Mouse (Mus musculus) liver, adult (tissue): ENCODE results near the gene Gm13271.
"Not testable (repeated sequence)": the region's sequence is repeated elsewhere in the genome, so short reads cannot be mapped to it uniquely, and the experiment has no call there.

Experiments
- GATA4 ChIP-seq: IDR thresholded peaks from 2 replicates; pipeline ENCODE4 v1.6.1; 2014; ENCODE audit warnings: mild to moderate bottlenecking, low read length; ENCODE audit not compliant: insufficient replicate concordance

Gene Gm13271

DNA sequence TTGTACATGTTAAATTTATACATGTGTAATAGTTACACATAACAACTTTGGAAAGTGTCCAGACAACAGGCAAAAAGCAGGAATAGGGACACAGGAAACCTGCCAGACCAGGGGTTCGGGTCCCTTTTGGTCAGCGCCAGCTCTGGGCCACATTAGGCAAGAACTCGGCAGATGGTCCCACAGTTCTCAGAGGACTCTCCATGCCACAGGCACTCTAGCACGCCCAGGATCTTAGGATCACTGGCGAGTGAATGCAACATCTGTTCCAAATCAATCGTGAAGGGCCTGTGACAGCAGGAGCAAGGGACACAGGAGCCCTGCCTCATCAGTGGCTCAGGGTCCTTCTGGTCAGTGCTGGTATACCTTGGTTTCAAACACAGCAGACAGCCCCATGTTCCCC, 4.7 kb upstream of the Gm13271 start:
- TF ChIP-seq GATA4: no peak

DNA sequence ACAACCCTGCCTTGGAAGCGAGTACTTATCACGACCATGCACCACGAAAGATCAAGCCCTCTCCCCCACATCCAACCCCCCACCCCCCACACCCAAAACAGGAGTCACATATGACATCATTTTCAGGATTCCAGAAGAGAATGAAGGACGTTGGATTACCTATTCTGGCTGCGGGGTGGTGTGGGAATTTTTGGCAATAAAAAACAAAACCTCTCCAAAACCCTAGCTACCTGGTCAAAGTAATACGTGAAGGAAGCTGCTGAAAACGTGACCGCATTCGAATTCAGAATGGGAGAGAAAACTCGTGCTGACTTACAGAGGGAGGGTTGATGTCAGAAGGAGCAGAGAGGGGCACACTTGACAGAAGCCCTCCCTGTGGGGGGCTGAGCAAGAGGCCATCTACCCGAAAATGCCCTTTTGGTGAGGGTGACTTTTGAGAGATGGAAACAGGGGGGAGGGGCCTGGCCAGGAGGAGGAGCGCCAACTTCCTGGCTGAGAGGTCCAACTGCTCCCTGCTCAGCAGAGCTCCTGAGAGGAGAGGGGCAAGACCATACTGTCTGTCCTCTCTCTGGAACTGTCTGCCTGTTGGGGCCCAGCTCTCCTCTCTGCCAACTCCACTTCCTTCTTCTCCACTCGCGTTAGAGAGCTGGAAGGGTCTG, 5.1 kb downstream of the Gm13271 start, which contains the start of gene Gm13283:
Gene Gm13283 (plus strand): TSS at position 510 of the 659 bp plus-strand sequence.
- TF ChIP-seq GATA4: not testable (repeated sequence)

DNA sequence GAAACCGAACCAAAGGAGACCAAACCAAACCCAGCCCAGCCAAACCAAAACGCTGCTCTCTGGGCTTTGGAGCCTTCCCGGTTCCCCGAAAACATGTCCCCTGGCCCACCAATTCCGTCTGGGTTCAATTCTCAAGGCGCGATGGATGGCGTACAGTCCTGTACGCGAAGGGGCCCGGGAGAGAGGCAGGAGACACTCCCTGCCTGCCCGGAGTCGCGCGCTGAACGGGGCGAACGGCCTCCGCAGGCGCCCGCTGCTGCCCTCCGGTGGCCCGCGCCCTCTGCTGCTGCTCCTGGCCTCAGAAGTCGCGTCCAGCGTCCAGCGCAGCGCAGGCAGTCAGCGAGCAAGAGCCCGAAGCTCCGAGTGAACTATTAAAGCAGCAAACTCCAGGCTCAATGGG, 18.9 kb downstream of the Gm13271 start, which contains the start of gene Gm13290:
Gene Gm13290 (plus strand): TSS at position 301 of the 400 bp plus-strand sequence.
- not testable (repeated sequence) for TF ChIP-seq GATA4

DNA sequence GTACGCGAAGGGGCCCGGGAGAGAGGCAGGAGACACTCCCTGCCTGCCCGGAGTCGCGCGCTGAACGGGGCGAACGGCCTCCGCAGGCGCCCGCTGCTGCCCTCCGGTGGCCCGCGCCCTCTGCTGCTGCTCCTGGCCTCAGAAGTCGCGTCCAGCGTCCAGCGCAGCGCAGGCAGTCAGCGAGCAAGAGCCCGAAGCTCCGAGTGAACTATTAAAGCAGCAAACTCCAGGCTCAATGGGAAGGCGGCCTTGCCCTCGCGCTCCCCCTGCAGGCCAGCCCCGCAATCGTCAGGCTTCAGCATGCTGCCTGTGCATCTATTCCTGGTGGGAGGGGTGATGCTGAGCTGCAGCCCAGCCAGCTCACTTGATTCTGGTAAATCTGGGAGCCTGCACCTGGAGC, 22.0 kb downstream of the Gm13271 start, which contains the start of gene Gm13289:
Gene Gm13289 (plus strand): TSS at position 301 of the 400 bp plus-strand sequence.
- not testable (repeated sequence) for TF ChIP-seq GATA4

DNA sequence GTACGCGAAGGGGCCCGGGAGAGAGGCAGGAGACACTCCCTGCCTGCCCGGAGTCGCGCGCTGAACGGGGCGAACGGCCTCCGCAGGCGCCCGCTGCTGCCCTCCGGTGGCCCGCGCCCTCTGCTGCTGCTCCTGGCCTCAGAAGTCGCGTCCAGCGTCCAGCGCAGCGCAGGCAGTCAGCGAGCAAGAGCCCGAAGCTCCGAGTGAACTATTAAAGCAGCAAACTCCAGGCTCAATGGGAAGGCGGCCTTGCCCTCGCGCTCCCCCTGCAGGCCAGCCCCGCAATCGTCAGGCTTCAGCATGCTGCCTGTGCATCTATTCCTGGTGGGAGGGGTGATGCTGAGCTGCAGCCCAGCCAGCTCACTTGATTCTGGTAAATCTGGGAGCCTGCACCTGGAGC, 24.9 kb downstream of the Gm13271 start, which contains the start of gene Gm13272:
Gene Gm13272 (plus strand): TSS at position 301 of the 400 bp plus-strand sequence.
- TF ChIP-seq GATA4: not testable (repeated sequence)

DNA sequence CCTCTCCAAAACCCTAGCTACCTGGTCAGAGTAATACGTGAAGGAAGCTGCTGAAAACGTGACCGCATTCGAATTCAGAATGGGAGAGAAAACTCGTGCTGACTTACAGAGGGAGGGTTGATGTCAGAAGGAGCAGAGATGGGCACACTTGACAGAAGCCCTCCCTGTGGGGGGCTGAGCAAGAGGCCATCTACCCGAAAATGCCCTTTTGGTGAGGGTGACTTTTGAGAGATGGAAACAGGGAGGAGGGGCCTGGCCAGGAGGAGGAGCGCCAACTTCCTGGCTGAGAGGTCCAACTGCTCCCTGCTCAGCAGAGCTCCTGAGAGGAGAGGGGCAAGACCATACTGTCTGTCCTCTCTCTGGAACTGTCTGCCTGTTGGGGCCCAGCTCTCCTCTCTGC, 27.2 kb downstream of the Gm13271 start, which contains the start of gene Ifnz:
Gene Ifnz (plus strand): TSS at position 301 of the 400 bp plus-strand sequence.
- not testable (repeated sequence) for TF ChIP-seq GATA4

DNA sequence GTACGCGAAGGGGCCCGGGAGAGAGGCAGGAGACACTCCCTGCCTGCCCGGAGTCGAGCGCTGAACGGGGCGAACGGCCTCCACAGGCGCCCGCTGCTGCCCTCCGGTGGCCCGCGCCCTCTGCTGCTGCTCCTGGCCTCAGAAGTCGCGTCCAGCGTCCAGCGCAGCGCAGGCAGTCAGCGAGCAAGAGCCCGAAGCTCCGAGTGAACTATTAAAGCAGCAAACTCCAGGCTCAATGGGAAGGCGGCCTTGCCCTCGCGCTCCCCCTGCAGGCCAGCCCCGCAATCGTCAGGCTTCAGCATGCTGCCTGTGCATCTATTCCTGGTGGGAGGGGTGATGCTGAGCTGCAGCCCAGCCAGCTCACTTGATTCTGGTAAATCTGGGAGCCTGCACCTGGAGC, 30.7 kb downstream of the Gm13271 start, which contains the start of gene Gm13276:
Gene Gm13276 (plus strand): TSS at position 301 of the 400 bp plus-strand sequence.
- not testable (repeated sequence) for TF ChIP-seq GATA4

DNA sequence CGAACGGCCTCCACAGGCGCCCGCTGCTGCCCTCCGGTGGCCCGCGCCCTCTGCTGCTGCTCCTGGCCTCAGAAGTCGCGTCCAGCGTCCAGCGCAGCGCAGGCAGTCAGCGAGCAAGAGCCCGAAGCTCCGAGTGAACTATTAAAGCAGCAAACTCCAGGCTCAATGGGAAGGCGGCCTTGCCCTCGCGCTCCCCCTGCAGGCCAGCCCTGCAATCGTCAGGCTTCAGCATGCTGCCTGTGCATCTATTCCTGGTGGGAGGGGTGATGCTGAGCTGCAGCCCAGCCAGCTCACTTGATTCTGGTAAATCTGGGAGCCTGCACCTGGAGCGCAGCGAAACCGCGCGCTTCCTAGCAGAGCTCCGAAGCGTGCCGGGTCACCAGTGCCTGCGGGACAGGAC, 33.7 kb downstream of the Gm13271 start, which contains the start of gene Gm13277:
Gene Gm13277 (plus strand): TSS at position 231 of the 400 bp plus-strand sequence.
- not testable (repeated sequence) for TF ChIP-seq GATA4

DNA sequence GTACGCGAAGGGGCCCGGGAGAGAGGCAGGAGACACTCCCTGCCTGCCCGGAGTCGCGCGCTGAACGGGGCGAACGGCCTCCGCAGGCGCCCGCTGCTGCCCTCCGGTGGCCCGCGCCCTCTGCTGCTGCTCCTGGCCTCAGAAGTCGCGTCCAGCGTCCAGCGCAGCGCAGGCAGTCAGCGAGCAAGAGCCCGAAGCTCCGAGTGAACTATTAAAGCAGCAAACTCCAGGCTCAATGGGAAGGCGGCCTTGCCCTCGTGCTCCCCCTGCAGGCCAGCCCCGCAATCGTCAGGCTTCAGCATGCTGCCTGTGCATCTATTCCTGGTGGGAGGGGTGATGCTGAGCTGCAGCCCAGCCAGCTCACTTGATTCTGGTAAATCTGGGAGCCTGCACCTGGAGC, 36.6 kb downstream of the Gm13271 start, which contains the start of gene Gm13278:
Gene Gm13278 (plus strand): TSS at position 301 of the 400 bp plus-strand sequence.
- not testable (repeated sequence) for TF ChIP-seq GATA4

DNA sequence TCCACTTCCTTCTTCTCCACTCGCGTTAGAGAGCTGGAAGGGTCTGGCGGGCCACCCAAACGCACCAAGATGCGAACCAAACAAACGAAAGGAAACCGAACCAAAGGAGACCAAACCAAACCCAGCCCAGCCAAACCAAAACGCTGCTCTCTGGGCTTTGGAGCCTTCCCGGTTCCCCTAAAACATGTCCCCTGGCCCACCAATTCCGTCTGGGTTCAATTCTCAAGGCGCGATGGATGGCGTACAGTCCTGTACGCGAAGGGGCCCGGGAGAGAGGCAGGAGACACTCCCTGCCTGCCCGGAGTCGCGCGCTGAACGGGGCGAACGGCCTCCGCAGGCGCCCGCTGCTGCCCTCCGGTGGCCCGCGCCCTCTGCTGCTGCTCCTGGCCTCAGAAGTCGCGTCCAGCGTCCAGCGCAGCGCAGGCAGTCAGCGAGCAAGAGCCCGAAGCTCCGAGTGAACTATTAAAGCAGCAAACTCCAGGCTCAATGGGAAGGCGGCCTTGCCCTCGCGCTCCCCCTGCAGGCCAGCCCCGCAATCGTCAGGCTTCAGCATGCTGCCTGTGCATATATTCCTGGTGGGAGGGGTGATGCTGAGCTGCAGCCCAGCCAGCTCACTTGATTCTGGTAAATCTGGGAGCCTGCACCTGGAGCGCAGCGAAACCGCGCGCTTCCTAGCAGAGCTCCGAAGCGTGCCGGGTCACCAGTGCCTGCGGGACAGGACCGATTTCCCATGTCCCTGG, 39.4 kb downstream of the Gm13271 start, which contains the start of gene Gm13275:
Gene Gm13275 (plus strand): TSS at position 552 of the 740 bp plus-strand sequence.
- not testable (repeated sequence) for TF ChIP-seq GATA4

DNA sequence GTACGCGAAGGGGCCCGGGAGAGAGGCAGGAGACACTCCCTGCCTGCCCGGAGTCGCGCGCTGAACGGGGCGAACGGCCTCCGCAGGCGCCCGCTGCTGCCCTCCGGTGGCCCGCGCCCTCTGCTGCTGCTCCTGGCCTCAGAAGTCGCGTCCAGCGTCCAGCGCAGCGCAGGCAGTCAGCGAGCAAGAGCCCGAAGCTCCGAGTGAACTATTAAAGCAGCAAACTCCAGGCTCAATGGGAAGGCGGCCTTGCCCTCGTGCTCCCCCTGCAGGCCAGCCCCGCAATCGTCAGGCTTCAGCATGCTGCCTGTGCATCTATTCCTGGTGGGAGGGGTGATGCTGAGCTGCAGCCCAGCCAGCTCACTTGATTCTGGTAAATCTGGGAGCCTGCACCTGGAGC, 42.4 kb downstream of the Gm13271 start, which contains the start of gene Gm13279:
Gene Gm13279 (plus strand): TSS at position 301 of the 400 bp plus-strand sequence.
- TF ChIP-seq GATA4: not testable (repeated sequence)

DNA sequence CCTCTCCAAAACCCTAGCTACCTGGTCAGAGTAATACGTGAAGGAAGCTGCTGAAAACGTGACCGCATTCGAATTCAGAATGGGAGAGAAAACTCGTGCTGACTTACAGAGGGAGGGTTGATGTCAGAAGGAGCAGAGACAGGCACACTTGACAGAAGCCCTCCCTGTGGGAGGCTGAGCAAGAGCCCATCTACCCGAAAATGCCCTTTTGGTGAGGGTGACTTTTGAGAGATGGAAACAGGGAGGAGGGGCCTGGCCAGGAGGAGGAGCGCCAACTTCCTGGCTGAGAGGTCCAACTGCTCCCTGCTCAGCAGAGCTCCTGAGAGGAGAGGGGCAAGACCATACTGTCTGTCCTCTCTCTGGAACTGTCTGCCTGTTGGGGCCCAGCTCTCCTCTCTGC, 44.7 kb downstream of the Gm13271 start, which contains the start of gene Gm13285:
Gene Gm13285 (plus strand): TSS at position 301 of the 400 bp plus-strand sequence.
- TF ChIP-seq GATA4: not testable (repeated sequence)

DNA sequence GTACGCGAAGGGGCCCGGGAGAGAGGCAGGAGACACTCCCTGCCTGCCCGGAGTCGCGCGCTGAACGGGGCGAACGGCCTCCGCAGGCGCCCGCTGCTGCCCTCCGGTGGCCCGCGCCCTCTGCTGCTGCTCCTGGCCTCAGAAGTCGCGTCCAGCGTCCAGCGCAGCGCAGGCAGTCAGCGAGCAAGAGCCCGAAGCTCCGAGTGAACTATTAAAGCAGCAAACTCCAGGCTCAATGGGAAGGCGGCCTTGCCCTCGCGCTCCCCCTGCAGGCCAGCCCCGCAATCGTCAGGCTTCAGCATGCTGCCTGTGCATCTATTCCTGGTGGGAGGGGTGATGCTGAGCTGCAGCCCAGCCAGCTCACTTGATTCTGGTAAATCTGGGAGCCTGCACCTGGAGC, 48.3 kb downstream of the Gm13271 start, which contains the start of gene Gm13287:
Gene Gm13287 (plus strand): TSS at position 301 of the 400 bp plus-strand sequence.
- not testable (repeated sequence) for TF ChIP-seq GATA4
